Mouse (Mus musculus): ENCODE data around the gene A4galt. TPM values are rescaled to one million over a fixed set of nuclear protein-coding genes. Genes with fewer than 3 reads are reported as not detected.

The A4galt gene
- polyA plus RNA-seq, 1 experiment = 2.3 TPM

GRCm38 (mm10) chr15:83263405-83263804 lies 11.8 kb upstream of the A4galt start:
- Histone ChIP-seq H3K4me1 (ENCODE audit: control insufficient read depth, insufficient read depth, low read length) (no peaks in the 10 kb centered on the region), H3K4me3 (ENCODE audit: control insufficient read depth, low read depth, low read length) (no peak overlapping the region), H3K36me3 (ENCODE audit: control insufficient read depth, insufficient read depth, low read length) (no peaks in the 10 kb centered on the region), H3K27me3 (ENCODE audit: control insufficient read depth, insufficient read depth, low read length) (no peaks in the 10 kb centered on the region), H3K27ac (ENCODE audit: control insufficient read depth, insufficient read depth, low read depth, low read length) (no peak overlapping the region)
- TF ChIP-seq POLR2A (IDR thresholded peaks at IDR 0.05; ENCODE audit: control insufficient read depth, low read depth, low read length) = no peak
- no peak for TF ChIP-seq CTCF (IDR thresholded peaks at IDR 0.05; ENCODE audit: control insufficient read depth, insufficient read depth, insufficient replicate concordance, low read depth, low read length)

GRCm38 (mm10) chr15:83257906-83258305 lies 6.3 kb upstream of the A4galt start:
- H3K4me3 ChIP-seq (ENCODE audit: control insufficient read depth, low read depth, low read length) = no peak overlapping the region
- TF ChIP-seq POLR2A (IDR thresholded peaks at IDR 0.05; ENCODE audit: control insufficient read depth, low read depth, low read length) (no peak), CTCF (IDR thresholded peaks at IDR 0.05; ENCODE audit: control insufficient read depth, insufficient read depth, insufficient replicate concordance, low read depth, low read length) (no peak)
- H3K27ac ChIP-seq (ENCODE audit: control insufficient read depth, insufficient read depth, low read depth, low read length) = no peak overlapping the region
- no peaks in the 10 kb centered on the region for H3K4me1 ChIP-seq (ENCODE audit: control insufficient read depth, insufficient read depth, low read length)
- no peaks in the 10 kb centered on the region for H3K27me3 ChIP-seq (ENCODE audit: control insufficient read depth, insufficient read depth, low read length)
- H3K36me3 ChIP-seq (ENCODE audit: control insufficient read depth, insufficient read depth, low read length) = no peaks in the 10 kb centered on the region

- no peaks in the 10 kb centered on the region for H3K27me3 ChIP-seq (ENCODE audit: control insufficient read depth, insufficient read depth, low read length)
- H3K27ac ChIP-seq (ENCODE audit: control insufficient read depth, insufficient read depth, low read depth, low read length) = no peak overlapping the region
- no peaks in the 10 kb centered on the region for H3K36me3 ChIP-seq (ENCODE audit: control insufficient read depth, insufficient read depth, low read length)
- TF ChIP-seq POLR2A (IDR thresholded peaks at IDR 0.05; ENCODE audit: control insufficient read depth, low read depth, low read length) (no peak), CTCF (IDR thresholded peaks at IDR 0.05; ENCODE audit: control insufficient read depth, insufficient read depth, insufficient replicate concordance, low read depth, low read length) (no peak)
- H3K4me1 ChIP-seq (ENCODE audit: control insufficient read depth, insufficient read depth, low read length) = peaks cover 3% of the 10 kb centered on the region
- no peak overlapping the region for H3K4me3 ChIP-seq (ENCODE audit: control insufficient read depth, low read depth, low read length)
These were observed 4.9 kb upstream of the A4galt start for GRCm38 (mm10) chr15:83256491-83256890.

GRCm38 (mm10) chr15:83255944-83256343 lies 4.4 kb upstream of the A4galt start:
- TF ChIP-seq POLR2A (IDR thresholded peaks at IDR 0.05; ENCODE audit: control insufficient read depth, low read depth, low read length) (no peak), CTCF (IDR thresholded peaks at IDR 0.05; ENCODE audit: control insufficient read depth, insufficient read depth, insufficient replicate concordance, low read depth, low read length) (no peak)
- Histone ChIP-seq H3K36me3 (ENCODE audit: control insufficient read depth, insufficient read depth, low read length) (no peaks in the 10 kb centered on the region), H3K27ac (ENCODE audit: control insufficient read depth, insufficient read depth, low read depth, low read length) (no peak overlapping the region), H3K4me3 (ENCODE audit: control insufficient read depth, low read depth, low read length) (no peak overlapping the region), H3K4me1 (ENCODE audit: control insufficient read depth, insufficient read depth, low read length) (peaks cover 6% of the 10 kb centered on the region), H3K27me3 (ENCODE audit: control insufficient read depth, insufficient read depth, low read length) (no peaks in the 10 kb centered on the region)

GRCm38 (mm10) chr15:83255191-83255782 lies 3.7 kb upstream of the A4galt start:
- Histone ChIP-seq H3K4me1 (ENCODE audit: control insufficient read depth, insufficient read depth, low read length) (peaks cover 6% of the 10 kb centered on the region), H3K4me3 (ENCODE audit: control insufficient read depth, low read depth, low read length) (no peak overlapping the region), H3K27me3 (ENCODE audit: control insufficient read depth, insufficient read depth, low read length) (no peaks in the 10 kb centered on the region), H3K27ac (ENCODE audit: control insufficient read depth, insufficient read depth, low read depth, low read length) (no peak overlapping the region), H3K36me3 (ENCODE audit: control insufficient read depth, insufficient read depth, low read length) (no peaks in the 10 kb centered on the region)
- peak; percentile 72; the same call in 1 of the 2 replicates for TF ChIP-seq CTCF (IDR thresholded peaks at IDR 0.05; ENCODE audit: control insufficient read depth, insufficient read depth, insufficient replicate concordance, low read depth, low read length)
- no peak for TF ChIP-seq POLR2A (IDR thresholded peaks at IDR 0.05; ENCODE audit: control insufficient read depth, low read depth, low read length)

- H3K4me3 ChIP-seq (ENCODE audit: control insufficient read depth, low read depth, low read length) = no peak overlapping the region
- H3K27ac ChIP-seq (ENCODE audit: control insufficient read depth, insufficient read depth, low read depth, low read length) = no peak overlapping the region
- H3K4me1 ChIP-seq (ENCODE audit: control insufficient read depth, insufficient read depth, low read length) = peaks cover 6% of the 10 kb centered on the region
- H3K36me3 ChIP-seq (ENCODE audit: control insufficient read depth, insufficient read depth, low read length) = no peaks in the 10 kb centered on the region
- TF ChIP-seq POLR2A (IDR thresholded peaks at IDR 0.05; ENCODE audit: control insufficient read depth, low read depth, low read length) = no peak
- no peak for TF ChIP-seq CTCF (IDR thresholded peaks at IDR 0.05; ENCODE audit: control insufficient read depth, insufficient read depth, insufficient replicate concordance, low read depth, low read length)
- no peaks in the 10 kb centered on the region for H3K27me3 ChIP-seq (ENCODE audit: control insufficient read depth, insufficient read depth, low read length)
These were observed 2.9 kb upstream of the A4galt start for GRCm38 (mm10) chr15:83254372-83255070.

GRCm38 (mm10) chr15:83252060-83252459 lies 486 bp upstream of the A4galt start:
- Histone ChIP-seq H3K36me3 (ENCODE audit: control insufficient read depth, insufficient read depth, low read length) (no peaks in the 10 kb centered on the region), H3K27ac (ENCODE audit: control insufficient read depth, insufficient read depth, low read depth, low read length) (no peak overlapping the region), H3K4me1 (ENCODE audit: control insufficient read depth, insufficient read depth, low read length) (peaks cover 6% of the 10 kb centered on the region), H3K27me3 (ENCODE audit: control insufficient read depth, insufficient read depth, low read length) (no peaks in the 10 kb centered on the region), H3K4me3 (ENCODE audit: control insufficient read depth, low read depth, low read length) (no peak overlapping the region)
- no peak for TF ChIP-seq POLR2A (IDR thresholded peaks at IDR 0.05; ENCODE audit: control insufficient read depth, low read depth, low read length)
- TF ChIP-seq CTCF (IDR thresholded peaks at IDR 0.05; ENCODE audit: control insufficient read depth, insufficient read depth, insufficient replicate concordance, low read depth, low read length) = no peak
